12 mouse cellular contexts compared by ENCODE assay signal in the genomic region with DNA sequence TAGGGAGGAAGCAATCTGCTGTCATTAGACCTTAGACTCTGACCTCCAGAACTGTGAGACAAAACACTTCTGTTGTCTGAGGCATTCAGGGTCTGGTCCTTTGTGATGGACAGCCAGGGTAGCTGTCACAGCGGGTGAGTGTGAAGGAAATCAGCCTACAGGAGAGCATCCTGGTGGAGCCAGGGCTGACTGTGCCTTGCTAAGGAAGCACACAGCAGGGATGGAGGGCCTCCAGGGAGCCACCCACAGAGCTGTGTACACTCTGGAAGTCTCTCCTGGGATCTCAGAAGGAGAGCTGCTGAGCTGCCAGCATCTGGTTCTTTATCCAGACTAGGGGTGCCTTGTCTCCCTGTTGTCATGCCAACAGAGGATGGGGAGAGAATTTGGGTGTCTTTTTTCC.
DNase-seq lines count a peak whose midpoint lies in the region; ATAC-seq and TF ChIP-seq lines count a peak whose summit lies in the region.
"Had no signal": no experiment of that assay in that cellular context is flagged by ENCODE, and none has a peak within 500 bp of the region (broad histone marks: within the 10 kb centered on the region; RNA-seq: fewer than 3 reads in every experiment).

No protein-coding gene starts in this region.

- H3K27me3 ChIP-seq in forebrain, embryonic 10.5 days (ENCODE audit: poor library complexity, severe bottlenecking), result no peaks in the 10 kb centered on the region
- no peaks in the 10 kb centered on the region for H3K27me3 ChIP-seq in forebrain, embryonic 15.5 days
- no peaks in the 10 kb centered on the region for H3K27me3 ChIP-seq in intestine, postnatal 0 days (replicated peaks; ENCODE audit: control insufficient read depth, insufficient read depth, low read length)
- H3K27me3 ChIP-seq: Patski had no signal

- intact Hi-C loops in left cerebral cortex, postnatal 36 days (cut with DNase I), result no loop called here

- no peaks in the 10 kb centered on the region for H3K9me3 ChIP-seq in forebrain, embryonic 10.5 days
- no peaks in the 10 kb centered on the region for H3K9me3 ChIP-seq in forebrain, embryonic 15.5 days
- no peaks in the 10 kb centered on the region for H3K9me3 ChIP-seq in intestine, postnatal 0 days (ENCODE audit: control insufficient read depth)
- H3K9me3 ChIP-seq: limb, embryonic 10.5 days had no signal

- no peaks in the 10 kb centered on the region for H3K36me3 ChIP-seq in forebrain, embryonic 10.5 days (replicated peaks)
- H3K36me3 ChIP-seq in forebrain, embryonic 15.5 days, result no peaks in the 10 kb centered on the region
- H3K36me3 ChIP-seq in intestine, postnatal 0 days (ENCODE audit: control insufficient read depth, insufficient read depth), result no peaks in the 10 kb centered on the region
- H3K36me3 ChIP-seq: limb, embryonic 10.5 days had no signal

- DNase-seq in forebrain, embryonic 10.5 days (ENCODE audit: extremely low spot score, low spot score), result no peak
- DNase-seq in left cerebral cortex, postnatal 36 days (ENCODE audit: low spot score in 2 of 2), result peak; percentile 61 to 77
- no peak for DNase-seq in adrenal gland, adult 18-20 months (ENCODE audit: low spot score in 2 of 2)
- no peak for DNase-seq in ovary, postnatal 10 days (ENCODE audit: low spot score)
- no peak for DNase-seq in kidney, postnatal 36 days

- peaks cover 5% of the 10 kb centered on the region for H3K4me1 ChIP-seq in forebrain, embryonic 10.5 days
- no peaks in the 10 kb centered on the region for H3K4me1 ChIP-seq in forebrain, embryonic 15.5 days
- H3K4me1 ChIP-seq in cortical plate, adult 2 months (ENCODE audit: control insufficient read depth, insufficient read depth, low read length), result peaks cover 4% of the 10 kb centered on the region
- no peaks in the 10 kb centered on the region; the same call in 1 of the 2 replicates for H3K4me1 ChIP-seq in intestine, postnatal 0 days (replicated peaks; ENCODE audit: control insufficient read depth, insufficient read depth, low read length)
- H3K4me1 ChIP-seq: limb, embryonic 10.5 days had no signal

- H3K27ac ChIP-seq in forebrain, embryonic 10.5 days, result 0 out of 2 replicates have a peak overlapping the region, but pooled peaks have one; percentile 30
- H3K27ac ChIP-seq in forebrain, embryonic 15.5 days (replicated peaks), result no peak overlapping the region
- peak overlapping the region; percentile 29; the same call in 1 of the 2 replicates for H3K27ac ChIP-seq in cortical plate, adult 2 months (ENCODE audit: insufficient read depth, low read length)
- no peak overlapping the region for H3K27ac ChIP-seq in intestine, postnatal 0 days (ENCODE audit: low read depth, low read length)
- H3K27ac ChIP-seq: limb, embryonic 10.5 days had no signal

- H3K4me3 ChIP-seq in forebrain, embryonic 10.5 days, result no peak overlapping the region
- H3K4me3 ChIP-seq in forebrain, embryonic 15.5 days, result no peak overlapping the region
- H3K4me3 ChIP-seq in cortical plate, adult 2 months (ENCODE audit: insufficient read depth, low read length), result no peak overlapping the region
- no peak overlapping the region for H3K4me3 ChIP-seq in intestine, postnatal 0 days (ENCODE audit: low read depth, low read length)
- H3K4me3 ChIP-seq: erythroblast, embryonic 14.5 days; limb, embryonic 10.5 days had no signal

- H3K9ac ChIP-seq in forebrain, embryonic 15.5 days (replicated peaks), result no peak overlapping the region
- no peak overlapping the region for H3K9ac ChIP-seq in intestine, postnatal 0 days (ENCODE audit: low read depth, low read length)

- no peak for TF ChIP-seq CTCF in cortical plate, adult 2 months (IDR thresholded peaks at IDR 0.05; ENCODE audit: extremely low read depth, insufficient read depth, low read length)
- TF ChIP-seq CTCF in intestine, postnatal 0 days (IDR thresholded peaks at IDR 0.05; ENCODE audit: low read depth), result no peak

- no peak for ATAC-seq in forebrain, embryonic 15.5 days (replicated peaks)
- ATAC-seq in intestine, postnatal 0 days, result 0 out of 2 replicates have a peak, but pooled peaks have one; percentile 43
- ATAC-seq: lung, postnatal 0 days; Patski had no signal

- WGBS in forebrain, embryonic 10.5 days, result 0% methylated on average over 1 of the region's 1 CpGs
- 4% methylated on average over 1 of the region's 1 CpGs for WGBS in forebrain, embryonic 15.5 days
- WGBS in intestine, postnatal 0 days, result 16% methylated on average over 1 of the region's 1 CpGs

- TF ChIP-seq POLR2A in cortical plate, adult 2 months (IDR thresholded peaks at IDR 0.05; ENCODE audit: extremely low read depth, insufficient read depth, low read length), result no peak

- H3K4me2 ChIP-seq in forebrain, embryonic 15.5 days (replicated peaks), result no peak overlapping the region
- H3K4me2 ChIP-seq in intestine, postnatal 0 days (replicated peaks; ENCODE audit: low read depth), result no peak overlapping the region

Comparison
In these comparisons a context has a peak if more than half of its experiments do, and no peak if none do; other contexts are left out.
1. H3K27ac ChIP-seq: peak in forebrain, embryonic 10.5 days (single experiment) and cortical plate, adult 2 months (single experiment); none in forebrain, embryonic 15.5 days (single experiment) and intestine, postnatal 0 days (single experiment).
2. DNase-seq: peak in left cerebral cortex, postnatal 36 days (2 of 2); none in forebrain, embryonic 10.5 days (single experiment), adrenal gland, adult 18-20 months (0 of 2), ovary, postnatal 10 days (single experiment) and kidney, postnatal 36 days (0 of 2).